Mouse (Mus musculus) CH12.LX (cell line): Measurements from ENCODE around the gene Ccdc184. TPM values are rescaled to one million over a fixed set of nuclear protein-coding genes. Genes with fewer than 3 reads are reported as not detected.

Experiments
- DNase-seq: peaks from one replicate; pipeline ENCODE4 v3.0.0-alpha.2; 2013; ENCODE audit errors: extremely low read depth
- H3K27ac ChIP-seq: 2 replicates; pipeline ENCODE4 v1.5.1; 2012; ENCODE audit warnings: low read depth, mild to moderate bottlenecking, control low read depth, moderate library complexity; ENCODE audit not compliant: insufficient read depth
- H3K27me3 ChIP-seq: replicated peaks from 2 replicates; pipeline ENCODE3; 2012; ENCODE audit warnings: inconsistent platforms
- H3K36me3 ChIP-seq, 2 experiments: replicated peaks in 1 of 2; 2 replicates each; pipeline versions ENCODE3 to v1.6.1; 2012; ENCODE audit warnings: inconsistent platforms in 1 of 2, low read length in 1 of 2, mild to moderate bottlenecking in 1 of 2, mixed read lengths in 1 of 2, moderate library complexity in 1 of 2; ENCODE audit not compliant: control insufficient read depth in 1 of 2, insufficient read depth in 1 of 2
- H3K4me1 ChIP-seq, 2 experiments: 2 replicates each; pipeline ENCODE4 v1.6.1; 2012; ENCODE audit warnings: inconsistent platforms in 1 of 2, moderate library complexity in 1 of 2; ENCODE audit not compliant: insufficient read depth in 2 of 2, control insufficient read depth in 1 of 2
- H3K4me2 ChIP-seq: 2 replicates; pipeline ENCODE4 v1.6.1; 2012; ENCODE audit warnings: low read depth, mild to moderate bottlenecking, control low read depth; ENCODE audit not compliant: poor library complexity, insufficient read depth, severe bottlenecking
- H3K4me3 ChIP-seq, 3 experiments: fragments of 150-350 bp in 1 of 3; sonication (generic) in 1 of 3; replicated peaks in 1 of 3; 2 replicates each; pipeline versions ENCODE3 to v1.5.1; 2011 to 2012; ENCODE audit warnings: low read depth in 2 of 3, low read length in 2 of 3, mild to moderate bottlenecking in 2 of 3, moderate library complexity in 2 of 3, control low read depth in 1 of 3, improper control_type of control experiment in 1 of 3, inconsistent platforms in 1 of 3, mixed read lengths in 1 of 3; ENCODE audit not compliant: poor library complexity in 1 of 3
- H3K79me2 ChIP-seq: replicated peaks from 2 replicates; pipeline ENCODE4 v1.6.1; 2012; ENCODE audit warnings: mild to moderate bottlenecking, moderate library complexity; ENCODE audit not compliant: control insufficient read depth, poor library complexity, insufficient read depth, severe bottlenecking; ENCODE audit errors: extremely low read depth
- H3K9ac ChIP-seq: 2 replicates; pipeline ENCODE4 v1.6.1; 2012; ENCODE audit warnings: low read depth, mild to moderate bottlenecking, control low read depth, moderate library complexity; ENCODE audit not compliant: insufficient read depth
- H3K9me3 ChIP-seq: replicated peaks from 2 replicates; pipeline ENCODE3; 2012; ENCODE audit warnings: low read length, inconsistent platforms, mixed read lengths
- BHLHE40 ChIP-seq: IDR thresholded peaks from 2 replicates; pipeline ENCODE4 v1.6.1; 2011; ENCODE audit warnings: mild to moderate bottlenecking, low read depth, low read length, improper control_type of control experiment
- CHD1 ChIP-seq: IDR thresholded peaks from 2 replicates; pipeline ENCODE4 v1.6.1; 2012; ENCODE audit warnings: low read depth, low read length, improper control_type of control experiment, inconsistent platforms
- E2F4 ChIP-seq: IDR thresholded peaks from 2 replicates; pipeline ENCODE4 v1.6.1; 2011; ENCODE audit warnings: low read depth, low read length, improper control_type of control experiment; ENCODE audit not compliant: insufficient replicate concordance
- EP300 ChIP-seq: IDR thresholded peaks from 2 replicates; pipeline ENCODE4 v1.6.1; 2011; ENCODE audit warnings: low read length, improper control_type of control experiment
- IRF4 ChIP-seq: IDR thresholded peaks from 2 replicates; pipeline ENCODE4 v1.6.1; 2014; ENCODE audit warnings: low read depth, mild to moderate bottlenecking, inconsistent platforms, low read length, improper control_type of control experiment
- JUND ChIP-seq: conservative IDR thresholded peaks from 2 replicates; pipeline ENCODE4 v1.6.1; 2011; ENCODE audit warnings: low read depth, low read length, improper control_type of control experiment
- MAFK ChIP-seq: IDR thresholded peaks from 2 replicates; pipeline ENCODE4 v1.6.1; 2011; ENCODE audit warnings: low read length, improper control_type of control experiment; ENCODE audit not compliant: insufficient replicate concordance
- MAX ChIP-seq: IDR thresholded peaks from 2 replicates; pipeline ENCODE4 v1.6.1; 2011; ENCODE audit warnings: low read length, improper control_type of control experiment
- MAZ ChIP-seq: IDR thresholded peaks from 2 replicates; pipeline ENCODE4 v1.6.1; 2012; ENCODE audit warnings: low read depth, mild to moderate bottlenecking, inconsistent platforms, low read length, improper control_type of control experiment, moderate library complexity
- MEF2A ChIP-seq: IDR thresholded peaks from 2 replicates; pipeline ENCODE4 v1.6.1; 2014; ENCODE audit warnings: low read depth, mild to moderate bottlenecking, inconsistent platforms, low read length, improper control_type of control experiment, borderline replicate concordance
- MXI1 ChIP-seq: IDR thresholded peaks from 2 replicates; pipeline ENCODE4 v1.6.1; 2011; ENCODE audit warnings: mild to moderate bottlenecking, low read depth, low read length, improper control_type of control experiment
- NELFE ChIP-seq: IDR thresholded peaks from 2 replicates; pipeline ENCODE4 v1.6.1; 2011; ENCODE audit warnings: low read depth, low read length, improper control_type of control experiment
- POLR2A ChIP-seq: IDR thresholded peaks from 2 replicates; pipeline ENCODE4 v1.6.1; 2011; ENCODE audit warnings: low read depth, mild to moderate bottlenecking, improper control_type of control experiment, low read length
- RAD21 ChIP-seq: IDR thresholded peaks from 2 replicates; pipeline ENCODE4 v1.6.1; 2011; ENCODE audit warnings: low read depth, mild to moderate bottlenecking, low read length, improper control_type of control experiment, moderate library complexity
- SIN3A ChIP-seq: IDR thresholded peaks from 2 replicates; pipeline ENCODE4 v1.6.1; 2012; ENCODE audit warnings: low read length, improper control_type of control experiment, inconsistent platforms
- SMC3 ChIP-seq: IDR thresholded peaks from 2 replicates; pipeline ENCODE4 v1.6.1; 2011; ENCODE audit warnings: low read depth, low read length, improper control_type of control experiment
- UBTF ChIP-seq: IDR thresholded peaks from 2 replicates; pipeline ENCODE4 v1.6.1; 2012; ENCODE audit warnings: low read depth, mild to moderate bottlenecking, inconsistent platforms, low read length, improper control_type of control experiment, moderate library complexity
- USF1 ChIP-seq: IDR thresholded peaks from 2 replicates; pipeline ENCODE4 v1.6.1; 2014; ENCODE audit warnings: low read depth, mild to moderate bottlenecking, inconsistent platforms, low read length, improper control_type of control experiment
- ZC3H11A ChIP-seq: IDR thresholded peaks from 2 replicates; pipeline ENCODE4 v1.6.1; 2012; ENCODE audit warnings: low read depth, mild to moderate bottlenecking, inconsistent platforms, low read length, improper control_type of control experiment
- ZKSCAN1 ChIP-seq: IDR thresholded peaks from 2 replicates; pipeline ENCODE4 v1.6.1; 2012; ENCODE audit warnings: low read depth, inconsistent platforms, low read length, improper control_type of control experiment, borderline replicate concordance
- ZMIZ1 ChIP-seq: IDR thresholded peaks from 2 replicates; pipeline ENCODE4 v1.6.1; 2012; ENCODE audit warnings: low read depth, mild to moderate bottlenecking, inconsistent platforms, low read length, improper control_type of control experiment
- dilution Hi-C: fragments of 300-500 bp; cut with MboI; formaldehyde crosslinking; loops from 2 replicates; pipeline ENCODE4 v1.14.3; 2020; ENCODE audit warnings: low sequenced_read_pairs; ENCODE audit not compliant: extremely low pct_unique_long_range_greater_than_20kb, extremely low pct_ligation_motif_present
- in situ Hi-C: fragments of 300-500 bp; cut with MboI; formaldehyde crosslinking; loops from 3 replicates; pipeline ENCODE4 v1.14.3; 2019; ENCODE audit warnings: low sequenced_read_pairs, low pct_ligation_motif_present, low pct_unique_long_range_greater_than_20kb, mixed read lengths
- polyA plus RNA-seq: library from polyadenylated mRNA; unstranded; fragments of >175 nt; gene quantifications from 2 replicates; pipeline ENCODE4 v1.2.1, GENCODE M21; 2012; ENCODE audit warnings: low read depth; ENCODE audit not compliant: insufficient read length
- total RNA-seq, 2 experiments: library from RNA; depleted of rRNA; stranded (reverse); fragments of 300-350 nt in 1 of 2; fragments of >200 nt in 1 of 2; gene quantifications; 2 replicates each; pipeline ENCODE4 v1.2.3; 2012 to 2014

Ccdc184 gene
- total and polyA plus RNA-seq, 3 experiments: 0.04 to 0.17 TPM; not detected in 1

GRCm38 (mm10) chr15:98209676-98210075 is 42.7 kb downstream of the Ccdc184 start:
- peaks cover 0 to 4% of the 10 kb centered on the region in 2 experiments; a peak in 1 of 4 replicates for H3K4me1 ChIP-seq

GRCm38 (mm10) chr15:98213336-98213870 is 46.4 kb downstream of the Ccdc184 start:
- no peak overlapping the region for H3K9ac ChIP-seq
- H3K9me3 ChIP-seq: no peaks in the 10 kb centered on the region
- H3K79me2 ChIP-seq: no peaks in the 10 kb centered on the region
- H3K27ac ChIP-seq: no peak overlapping the region
- no peak for DNase-seq
- peaks cover 0 to 4% of the 10 kb centered on the region in 2 experiments; a peak in 1 of 4 replicates for H3K4me1 ChIP-seq
- no peak overlapping the region for H3K4me3 ChIP-seq
- TF ChIP-seq EP300 (no peak), POLR2A (no peak), MXI1 (no peak), ZC3H11A (no peak), UBTF (no peak), JUND (no peak)
- TF ChIP-seq, all 38 proteins: peak for 0
- in situ Hi-C loops (no loop called here), dilution Hi-C loops (no loop called here)
- H3K36me3 ChIP-seq: no peaks in the 10 kb centered on the region
- no peak overlapping the region for H3K4me2 ChIP-seq
- H3K27me3 ChIP-seq: peaks cover 64% of the 10 kb centered on the region

More at GRCm38 (mm10) chr15:98209676-98210075, 42.7 kb downstream of the Ccdc184 start:
- Histone ChIP-seq H3K36me3 (no peaks in the 10 kb centered on the region), H3K9ac (no peak overlapping the region), H3K27me3 (peaks cover 65% of the 10 kb centered on the region), H3K4me2 (no peak overlapping the region), H3K9me3 (peaks cover 2% of the 10 kb centered on the region), H3K27ac (no peak overlapping the region), H3K79me2 (no peaks in the 10 kb centered on the region), H3K4me3 (no peak overlapping the region)
- TF ChIP-seq ZKSCAN1 (no peak), BHLHE40 (no peak), UBTF (no peak), MAFK (no peak), SMC3 (no peak), IRF4 (no peak), MEF2A (no peak), SIN3A (no peak), JUND (no peak), USF1 (no peak), MAX (no peak)
- dilution Hi-C loops (no loop called here), in situ Hi-C loops (no loop called here)
- no peak for DNase-seq

- H3K9ac ChIP-seq: no peak overlapping the region
- no peak overlapping the region for H3K27ac ChIP-seq
- H3K4me3 ChIP-seq: no peak overlapping the region
- H3K9me3 ChIP-seq: no peaks in the 10 kb centered on the region
- no peaks in the 10 kb centered on the region for H3K36me3 ChIP-seq
- TF ChIP-seq MEF2A (no peak), MAZ (no peak), ZKSCAN1 (no peak), IRF4 (no peak), NELFE (no peak), BHLHE40 (no peak), CHD1 (no peak), ZMIZ1 (no peak), EP300 (no peak), RAD21 (no peak), E2F4 (no peak)
- dilution Hi-C loops (no loop called here), in situ Hi-C loops (no loop called here)
- DNase-seq: no peak
- H3K79me2 ChIP-seq: no peaks in the 10 kb centered on the region
- H3K4me2 ChIP-seq: no peak overlapping the region
- peaks cover 65% of the 10 kb centered on the region for H3K27me3 ChIP-seq
- H3K4me1 ChIP-seq: peaks cover 0 to 4% of the 10 kb centered on the region in 2 experiments; a peak in 1 of 4 replicates
Measured at GRCm38 (mm10) chr15:98214130-98214529, 47.2 kb downstream of the Ccdc184 start.
